Mouse (Mus musculus) thymus, adult 2 months (tissue): ENCODE measurements around the gene Arfgap3.

ENCODE experiments used
- CTCF ChIP-seq: fragments of 200-500 bp; IDR thresholded peaks from 2 replicates; pipeline ENCODE4 v1.5.1; 2012; ENCODE audit warnings: mild to moderate bottlenecking, control low read depth, low read length, moderate library complexity, borderline replicate concordance; ENCODE audit not compliant: control insufficient read depth, poor library complexity, insufficient read depth; ENCODE audit errors: extremely low read depth
- POLR2A ChIP-seq: fragments of 200-500 bp; IDR thresholded peaks from 2 replicates; pipeline ENCODE4 v1.6.1; 2012; ENCODE audit warnings: mild to moderate bottlenecking, low read length, control low read depth, moderate library complexity; ENCODE audit not compliant: control insufficient read depth, poor library complexity, insufficient read depth; ENCODE audit errors: extremely low read depth

GRCm38 (mm10) chr15:83255191-83255782 lies 94.8 kb downstream of the Arfgap3 start:
- TF ChIP-seq POLR2A (no peak), CTCF (no peak)
